Mouse (Mus musculus): ENCODE results near the gene Dsn1. TPM values are rescaled to one million over a fixed set of nuclear protein-coding genes. Genes with fewer than 3 reads are reported as not detected.

The Dsn1 gene
- total RNA-seq, 2 experiments from 2014 or later, result 1.3 to 1.9 TPM

DNA sequence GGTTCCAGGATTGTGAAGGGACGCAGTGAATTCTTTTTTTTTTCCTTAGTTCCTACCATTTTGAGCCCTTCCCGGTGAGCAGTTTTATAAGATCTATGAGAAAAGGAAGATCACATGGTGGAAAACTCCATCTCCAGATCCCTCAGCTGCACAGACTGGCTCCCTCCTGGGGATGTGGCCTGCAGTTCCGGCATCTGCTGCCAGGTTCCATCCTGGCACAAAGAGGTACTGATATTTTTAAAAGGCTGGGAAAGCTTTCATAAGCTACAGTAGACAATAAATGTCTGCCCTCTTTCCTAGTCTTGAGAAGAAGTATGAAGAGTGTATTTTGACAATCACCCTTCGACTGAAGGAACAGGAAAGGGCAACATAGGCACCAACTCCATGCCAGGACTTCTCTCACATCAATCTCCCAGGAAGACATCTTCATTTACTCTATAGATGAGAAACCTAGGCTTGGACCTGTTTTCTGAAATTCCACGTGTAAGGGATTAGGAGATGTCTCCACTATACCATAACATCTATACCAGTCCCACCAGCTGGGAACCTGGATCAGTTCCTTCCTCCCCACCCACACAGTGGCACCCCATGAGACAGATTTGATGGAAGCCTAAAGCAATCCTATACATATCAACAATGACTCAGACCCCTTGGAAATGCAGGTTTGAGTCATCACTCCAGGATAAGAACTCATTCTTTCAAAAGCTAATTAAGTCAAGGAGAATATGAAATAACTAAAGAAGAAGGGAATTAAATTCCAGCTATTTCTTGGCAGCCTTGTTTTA, 33.4 kb downstream of the Dsn1 start:
- peak; percentile 19 for DNase-seq (ENCODE audit: low spot score)

DNA sequence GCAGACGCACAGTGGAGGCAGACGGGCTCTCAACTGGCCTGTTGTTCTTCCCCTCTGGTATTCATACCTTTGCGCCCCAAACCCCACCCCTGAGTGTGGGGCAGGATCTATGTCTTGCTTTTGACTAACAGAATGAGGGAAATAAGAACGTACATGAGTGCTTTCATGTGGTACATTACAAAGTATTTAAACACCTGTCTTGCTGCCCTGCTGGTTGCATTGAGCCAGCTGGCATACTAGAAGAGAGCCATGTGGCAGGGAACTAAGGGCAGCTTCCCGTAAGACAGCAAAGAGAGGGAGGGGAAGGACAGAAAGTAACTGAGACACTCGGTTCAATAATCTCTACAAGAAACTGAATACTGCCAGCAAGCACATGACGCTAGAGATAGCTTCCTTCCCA, 36.7 kb downstream of the Dsn1 start:
- DNase-seq (ENCODE audit: low spot score), result peak; percentile 22

DNA sequence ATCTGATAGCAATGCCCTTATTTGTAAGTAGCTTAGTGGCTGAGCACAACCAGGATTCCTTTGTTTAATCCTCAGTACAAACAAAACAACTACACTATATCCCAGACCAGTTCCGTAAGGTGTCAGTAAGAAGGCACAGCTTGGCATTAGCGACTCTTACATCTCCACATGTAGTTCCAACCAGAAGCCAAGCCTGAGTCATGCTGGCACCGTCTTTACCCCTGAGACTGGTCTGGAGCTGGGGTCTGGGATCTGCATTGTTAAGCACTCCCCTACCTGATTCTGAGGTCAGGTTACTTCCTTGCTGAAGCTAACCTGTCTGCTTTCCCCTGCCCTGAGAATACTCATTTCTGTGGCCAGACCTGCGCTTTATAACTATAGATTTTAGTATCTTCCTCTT, 38.5 kb downstream of the Dsn1 start:
- DNase-seq (ENCODE audit: low spot score), result no peak

DNA sequence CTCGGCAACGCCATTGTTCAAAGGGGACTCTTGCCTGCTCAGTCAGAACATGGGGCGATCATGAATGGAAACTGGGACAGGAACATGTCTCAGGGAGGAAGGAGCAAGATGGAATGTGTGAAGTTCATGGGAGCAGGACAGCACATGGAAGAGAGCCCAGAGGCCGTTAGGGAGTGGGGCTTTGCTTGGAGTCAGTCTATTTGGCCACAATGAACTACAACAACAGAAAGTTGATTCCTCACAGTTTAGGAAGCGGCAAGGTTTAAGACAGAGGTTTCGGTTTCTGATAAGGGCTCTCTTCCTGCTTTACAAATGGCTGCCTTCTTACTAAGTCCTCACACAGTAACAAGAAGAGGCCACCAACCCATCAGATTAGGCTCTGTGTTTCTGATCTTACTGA, 39.6 kb downstream of the Dsn1 start:
- no peak for DNase-seq (ENCODE audit: low spot score)

DNA sequence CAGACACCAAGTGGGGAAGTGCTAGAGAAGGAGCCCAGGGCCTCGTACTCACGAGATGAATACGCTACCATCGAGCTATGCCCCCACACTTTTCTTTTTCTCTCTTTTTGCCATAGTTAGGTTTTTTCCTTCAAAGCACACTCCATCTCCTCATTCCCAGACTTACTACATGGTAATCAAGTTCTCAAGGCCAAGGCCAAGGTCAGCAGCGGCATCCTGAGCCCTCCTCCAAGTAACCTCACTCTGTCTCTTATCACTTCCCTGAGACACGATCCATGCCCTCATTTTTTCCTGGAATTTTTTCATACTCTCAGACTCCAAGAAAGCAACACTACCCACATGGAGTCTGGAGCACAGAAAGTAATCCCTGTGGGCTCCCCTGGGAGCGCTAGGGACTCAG, 43.1 kb downstream of the Dsn1 start:
- no peak for DNase-seq (ENCODE audit: low spot score)

DNA sequence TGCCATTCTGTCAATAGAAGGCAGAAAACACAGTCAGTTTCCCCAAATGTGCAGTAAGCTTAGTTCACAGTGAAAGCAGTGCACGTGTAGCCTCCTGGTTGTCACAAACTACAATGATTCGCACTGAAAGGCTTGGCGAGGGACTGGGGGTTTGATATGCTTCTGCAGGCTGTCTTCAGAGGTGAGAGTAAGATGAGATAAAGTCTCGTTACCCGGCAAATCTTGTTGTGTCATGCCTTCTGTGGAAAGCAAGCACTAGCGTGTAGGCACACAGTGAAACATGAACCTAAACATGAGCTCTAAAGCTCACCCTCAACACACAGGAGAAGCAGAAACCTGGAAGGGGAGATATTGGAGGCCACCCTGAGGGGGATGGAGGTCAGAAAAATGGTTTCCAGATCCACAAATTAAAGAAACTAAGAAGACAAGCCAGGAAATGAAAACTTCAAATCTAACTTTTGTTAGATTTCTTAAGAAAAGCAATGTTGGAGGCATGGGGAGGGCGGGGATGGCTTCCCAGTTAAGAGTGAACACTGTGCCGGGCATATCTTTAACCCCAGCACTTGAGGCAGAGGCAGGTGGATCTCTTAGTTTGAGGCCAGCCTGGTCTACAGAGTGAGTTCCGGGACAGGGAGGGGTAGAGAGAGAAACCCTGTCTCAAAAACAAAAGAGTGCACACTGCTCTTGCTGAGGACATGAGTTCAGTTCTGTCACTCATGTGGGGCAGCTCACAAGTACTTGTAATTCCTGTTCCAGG, 48.3 kb downstream of the Dsn1 start:
- no peak for DNase-seq (ENCODE audit: low spot score)

DNA sequence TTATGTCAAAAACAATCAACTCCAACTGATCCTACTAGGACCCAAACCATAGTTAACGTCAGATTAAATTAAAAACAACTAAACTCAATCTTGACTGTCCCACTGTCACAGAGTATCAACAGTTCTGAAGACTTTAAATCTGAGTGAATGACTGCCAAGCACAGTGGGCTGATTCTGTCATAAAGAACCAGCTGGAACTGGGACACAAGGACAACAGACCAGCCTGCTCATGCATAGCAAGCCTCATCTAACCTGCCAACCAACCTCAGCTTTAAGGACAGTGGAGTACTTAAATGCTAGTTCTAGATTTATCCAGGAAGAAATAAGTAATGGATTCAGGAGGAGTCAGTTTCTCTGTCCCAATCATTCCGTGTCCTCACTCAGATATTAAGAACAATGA, 49.9 kb downstream of the Dsn1 start:
- no peak for DNase-seq (ENCODE audit: low spot score)

DNA sequence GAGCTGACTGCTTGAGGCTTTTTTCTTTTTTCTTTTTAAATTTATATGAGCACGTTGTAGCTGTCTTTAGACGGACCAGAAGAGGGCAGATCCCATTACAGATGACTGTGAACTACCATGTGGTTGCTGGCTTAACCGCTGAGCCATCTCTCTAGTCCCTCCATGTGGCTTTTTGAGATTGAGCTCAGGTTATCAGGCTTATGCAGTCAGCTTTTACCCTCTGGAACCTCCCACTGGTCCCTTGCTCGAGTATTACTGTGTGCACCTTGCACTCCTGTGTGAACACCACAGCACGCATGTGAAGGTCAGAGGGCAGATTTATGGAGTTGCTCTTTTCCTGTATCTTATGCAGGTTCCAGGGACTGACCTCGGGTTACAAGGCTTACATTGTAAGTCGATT, 50.6 kb downstream of the Dsn1 start:
- no peak for DNase-seq (ENCODE audit: low spot score)

DNA sequence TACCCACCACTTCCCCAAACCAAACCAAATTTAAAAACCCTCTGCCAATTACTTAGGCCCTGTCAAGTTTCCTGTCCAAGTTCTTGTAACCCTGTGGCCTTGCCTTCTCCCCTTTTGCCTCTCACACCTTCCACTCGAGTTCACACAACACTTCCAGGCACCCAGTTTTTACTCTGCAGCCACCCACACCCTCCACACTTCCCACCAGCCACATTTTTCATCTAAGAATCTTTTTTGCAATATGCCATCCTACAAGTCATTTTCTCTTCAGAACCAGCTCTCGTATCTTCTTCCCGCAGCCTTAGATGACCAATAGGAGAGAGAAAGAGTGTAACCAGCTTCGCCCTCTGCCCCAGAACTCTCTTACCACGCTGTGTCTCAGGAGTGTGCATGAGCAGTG, 52.5 kb downstream of the Dsn1 start:
- DNase-seq (ENCODE audit: low spot score), result no peak

DNA sequence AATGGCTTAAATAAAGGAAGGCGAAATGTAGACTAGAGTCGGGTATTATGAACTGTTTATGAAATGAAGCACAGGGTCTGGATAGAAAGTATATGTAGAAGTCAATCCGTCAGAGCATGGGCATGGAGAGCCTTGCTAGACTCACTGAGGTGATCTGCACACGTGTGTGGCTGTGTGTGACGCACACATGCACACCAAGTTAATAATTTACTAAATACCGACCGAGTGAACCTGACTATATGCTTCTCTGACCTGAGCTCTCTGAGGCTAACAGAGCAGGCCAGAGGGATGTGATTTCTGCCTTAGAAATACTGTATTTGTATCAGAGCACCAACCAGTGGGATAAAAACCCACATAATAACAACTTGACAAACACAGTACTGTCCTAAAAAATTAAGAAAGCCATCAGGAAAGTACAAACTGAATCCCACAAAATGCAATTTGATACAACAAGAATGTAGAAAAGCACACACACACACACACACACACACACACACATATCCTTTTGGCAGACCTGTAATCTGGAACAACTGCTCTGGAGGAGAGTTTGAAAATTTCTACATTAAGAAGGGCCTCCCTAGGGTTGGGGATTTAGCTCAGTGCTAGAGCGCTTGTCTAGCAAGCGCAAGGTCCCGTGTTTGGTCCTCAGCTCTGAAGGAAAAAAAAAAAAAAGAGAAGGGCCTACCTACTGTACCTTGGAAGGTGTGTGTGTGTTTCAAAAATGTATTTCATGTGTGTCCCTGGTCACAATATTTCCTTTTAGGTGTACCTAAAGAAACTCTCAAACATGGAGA, 55.5 kb downstream of the Dsn1 start:
- DNase-seq (ENCODE audit: low spot score), result no peak

DNA sequence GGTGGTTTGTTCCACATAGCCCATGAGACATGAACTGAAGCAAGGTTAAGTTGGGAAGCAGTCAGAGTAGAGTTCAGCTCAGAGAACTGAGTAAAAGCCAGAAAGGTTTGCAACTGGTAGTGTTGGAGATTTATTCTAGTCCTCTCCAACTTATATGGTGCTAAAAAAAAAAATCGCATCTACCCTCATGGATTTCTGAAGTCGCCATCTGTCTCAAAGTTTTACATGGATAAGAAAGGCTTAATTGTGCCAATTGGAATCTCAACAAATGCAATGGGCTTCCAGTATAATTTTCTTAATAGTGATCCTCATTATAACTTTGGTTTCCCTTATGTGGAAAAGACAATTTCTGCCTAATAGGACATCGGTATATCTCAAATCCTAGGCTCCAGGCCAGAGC, 56.1 kb downstream of the Dsn1 start:
- DNase-seq (ENCODE audit: low spot score), result no peak

Other genes with a start within 250 kb of the Dsn1 start
- gene Myl9, start 231.7 kb downstream of the Dsn1 start, total RNA-seq (2021), result 10 to 100 TPM; 47.9 to 60.8 TPM
- under 1 TPM; 0.21 to 0.40 TPM for gene Tgif2, start 167.1 kb downstream of the Dsn1 start, total RNA-seq (2021)
- gene 4930518I15Rik, start 149.2 kb downstream of the Dsn1 start, total RNA-seq (2021), result under 1 TPM; 0.50 to 0.55 TPM
- 10 to 100 TPM; 79.4 to 87.3 TPM for gene Rab5if, start 144.0 kb downstream of the Dsn1 start, total RNA-seq (2021)
- not detected for gene Sla2, start 120.0 kb downstream of the Dsn1 start, total RNA-seq (2021)
- 10 to 100 TPM; 34.0 to 34.1 TPM for gene Ndrg3, start 15.1 kb downstream of the Dsn1 start, total RNA-seq (2021)
- 1 to 10 TPM; 2.7 to 3.9 TPM for gene Soga1, start 72.1 kb upstream of the Dsn1 start, total RNA-seq (2021)
- gene Tldc2, start 79.9 kb upstream of the Dsn1 start, total RNA-seq (2021), result not detected
- 10 to 100 TPM; 15.0 to 18.0 TPM for gene Samhd1, start 128.1 kb upstream of the Dsn1 start, total RNA-seq (2021)
- gene Rbl1, start 197.4 kb upstream of the Dsn1 start, total RNA-seq (2021), result 1 to 10 TPM; 2.1 to 2.8 TPM